Mouse (Mus musculus) embryo, embryonic 10 days (tissue): ENCODE results near the gene Snx13.

Source experiments
- DNase-seq: peaks from one replicate; pipeline ENCODE4 v3.0.0-alpha.2; 2015; ENCODE audit warnings: low spot score

Snx13 gene

DNA sequence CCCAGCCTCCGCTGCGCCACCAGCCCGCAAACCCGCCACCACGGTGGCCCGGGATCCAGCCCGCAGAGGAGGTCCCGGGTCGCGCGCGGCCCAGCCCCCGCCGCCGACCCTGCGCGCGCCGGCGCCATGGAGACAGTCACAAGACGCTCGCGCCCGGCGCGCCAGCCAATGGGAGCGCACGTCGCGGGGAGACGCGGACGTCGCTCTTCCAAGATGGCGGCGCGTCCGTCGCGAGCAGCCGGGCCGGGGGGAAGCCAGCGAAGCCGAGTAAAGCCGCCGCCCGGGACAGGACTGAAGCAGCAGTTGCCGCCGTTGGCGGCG is at the start of gene Snx13:
Gene Snx13, plus strand, starts transcription at position 188 of the 321 bp plus-strand sequence.
- DNase-seq, result peak; percentile 96

DNA sequence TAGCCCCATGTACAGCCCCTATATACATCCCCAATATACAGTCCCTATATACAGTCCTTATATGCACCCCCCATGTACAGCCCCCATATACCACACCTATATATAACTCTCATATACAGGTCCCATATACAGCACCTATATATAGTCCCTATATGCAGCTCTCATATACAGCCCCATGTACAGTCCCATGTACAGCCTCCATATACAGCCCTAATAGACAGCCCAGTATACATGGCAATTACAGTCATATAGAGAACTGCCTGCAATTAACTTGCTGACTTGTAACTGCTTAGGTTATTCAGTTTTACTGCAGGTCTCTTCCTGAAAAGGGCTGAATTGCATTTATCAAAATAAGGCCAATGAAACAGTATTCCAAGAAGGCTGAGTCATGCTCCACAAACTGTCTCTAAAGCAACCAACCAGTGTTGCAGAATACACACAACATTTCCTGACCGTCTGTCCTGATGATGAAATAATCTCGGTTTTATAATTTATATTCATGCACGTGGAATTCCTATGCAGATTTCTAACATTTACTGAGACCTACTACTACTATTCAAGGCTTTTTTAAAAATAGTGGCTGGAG is 49.3 kb upstream of the Snx13 start:
- DNase-seq, result no peak

DNA sequence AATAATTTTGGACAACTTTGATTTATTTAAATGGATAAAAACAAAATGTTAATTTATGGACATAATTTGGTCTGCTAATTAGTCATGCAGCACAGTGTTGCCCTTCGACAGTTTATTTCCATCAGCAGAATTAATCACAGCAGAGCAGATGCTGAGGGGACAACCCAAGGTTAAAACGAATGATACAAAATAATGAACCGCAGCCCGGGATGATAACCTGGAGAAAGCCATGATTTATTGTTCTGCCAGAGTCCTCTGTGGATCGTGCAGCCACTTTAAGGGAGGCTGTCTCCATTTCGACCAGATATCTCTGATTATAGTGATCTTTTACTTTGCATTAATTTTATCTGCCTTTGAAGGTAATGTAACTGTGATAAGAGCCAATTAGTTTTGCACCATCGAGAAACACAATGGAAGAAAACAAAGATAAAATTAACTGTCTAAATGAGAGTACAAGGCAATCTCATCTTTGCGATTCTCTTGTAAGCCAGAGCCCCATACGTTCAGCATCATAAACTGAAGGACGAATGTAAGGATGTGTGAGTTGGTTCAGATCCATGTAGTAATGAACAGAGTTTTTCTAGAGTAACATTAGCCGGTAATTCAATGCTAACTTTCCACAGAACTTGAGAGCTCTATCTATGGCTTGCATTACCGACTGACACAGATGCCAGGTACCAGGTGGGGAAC is 48.1 kb upstream of the Snx13 start:
- DNase-seq, result no peak

DNA sequence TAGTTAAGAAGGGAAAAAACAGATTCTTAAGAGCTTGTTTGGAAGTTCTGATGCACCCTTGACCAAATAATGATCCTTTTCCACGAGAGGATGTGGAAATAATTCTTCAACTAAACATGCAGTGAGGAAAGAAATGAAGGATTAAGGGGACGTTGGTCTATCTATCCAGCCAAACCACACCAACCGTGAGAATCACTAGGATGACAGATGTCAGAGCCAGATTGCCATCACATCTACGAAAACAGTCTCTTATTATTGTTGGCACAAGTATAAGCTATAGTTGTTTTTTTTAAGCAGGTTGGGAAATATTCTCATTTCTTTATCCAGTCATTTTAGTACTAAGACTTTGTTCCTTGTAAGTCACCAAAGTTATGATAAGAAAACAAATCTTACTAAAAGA is 46.7 kb upstream of the Snx13 start:
- DNase-seq, result no peak

DNA sequence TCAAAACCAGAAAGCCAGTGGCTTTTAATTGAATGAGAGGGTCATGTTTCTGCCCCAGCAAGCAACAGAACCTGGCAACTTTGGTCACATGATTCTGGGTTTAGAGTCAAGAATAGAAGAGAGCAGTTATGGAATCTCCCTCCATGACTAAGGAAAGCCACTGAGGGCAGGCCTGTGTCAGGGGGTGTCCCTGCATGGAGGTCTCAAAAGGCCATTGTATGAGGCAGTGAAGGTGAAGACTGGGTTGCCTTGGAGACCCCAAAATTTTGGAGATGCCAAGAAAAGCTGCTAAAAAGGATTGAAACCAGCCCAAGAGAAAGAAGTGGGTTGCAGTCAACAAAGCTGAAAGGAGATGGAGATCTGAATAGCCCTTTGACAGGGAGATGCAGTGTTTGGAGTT is 41.2 kb upstream of the Snx13 start:
- DNase-seq, result no peak

DNA sequence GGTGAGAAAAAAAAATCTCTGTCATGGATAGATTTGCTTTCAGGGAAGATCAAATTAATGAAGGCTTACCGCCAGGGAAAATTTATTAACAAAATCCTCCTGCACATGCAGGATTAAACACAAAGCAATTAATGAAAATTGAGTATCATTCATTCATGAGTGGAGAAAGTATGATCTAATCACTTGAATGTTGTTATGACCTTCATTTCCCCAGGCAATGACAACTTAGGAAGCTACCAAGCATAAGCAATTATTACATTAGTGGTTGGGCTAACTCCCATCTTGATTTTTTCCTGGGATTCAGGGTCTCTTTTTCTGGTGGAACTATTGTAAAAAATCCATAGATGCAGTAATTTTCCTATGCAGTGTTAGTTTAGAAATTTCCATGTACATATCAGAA is 39.1 kb upstream of the Snx13 start:
- DNase-seq, result no peak

DNA sequence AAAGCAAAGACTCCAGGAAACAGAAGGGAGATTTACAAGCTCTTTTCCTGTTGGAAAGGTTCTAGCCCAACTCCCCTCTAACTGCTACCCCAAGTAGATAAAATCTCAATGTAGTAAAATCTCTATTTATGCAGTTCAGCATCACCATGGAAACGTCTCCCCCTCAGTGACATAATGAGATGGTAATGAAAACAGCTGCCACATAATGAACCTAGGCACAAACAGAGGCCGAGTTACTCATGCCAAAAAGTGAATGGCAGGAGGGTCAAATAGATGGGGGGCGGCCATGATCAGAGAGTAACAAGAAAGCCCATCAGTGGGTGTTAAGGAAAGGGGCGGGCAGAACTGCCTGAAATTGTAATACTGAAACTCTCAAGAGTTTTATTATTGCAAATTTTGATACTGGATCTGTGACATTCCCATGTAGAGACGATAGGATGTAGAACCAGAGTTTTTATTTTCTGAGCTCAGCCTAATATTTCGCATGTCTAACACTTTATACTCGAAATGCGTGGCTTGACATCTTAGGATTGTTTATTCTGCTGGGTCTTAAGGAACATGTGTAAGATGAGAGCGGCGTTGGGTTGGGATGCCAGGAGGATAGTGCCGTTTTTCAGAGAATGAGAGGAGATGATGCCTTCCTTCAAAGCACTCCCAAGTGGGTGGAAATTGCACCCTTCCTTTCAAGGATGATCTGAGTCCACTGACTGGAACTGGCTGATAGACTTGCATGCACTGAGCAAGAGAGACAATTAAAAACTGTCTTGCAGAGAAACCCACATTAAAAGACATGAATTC is 38.4 kb upstream of the Snx13 start:
- DNase-seq, result peak; percentile 47

DNA sequence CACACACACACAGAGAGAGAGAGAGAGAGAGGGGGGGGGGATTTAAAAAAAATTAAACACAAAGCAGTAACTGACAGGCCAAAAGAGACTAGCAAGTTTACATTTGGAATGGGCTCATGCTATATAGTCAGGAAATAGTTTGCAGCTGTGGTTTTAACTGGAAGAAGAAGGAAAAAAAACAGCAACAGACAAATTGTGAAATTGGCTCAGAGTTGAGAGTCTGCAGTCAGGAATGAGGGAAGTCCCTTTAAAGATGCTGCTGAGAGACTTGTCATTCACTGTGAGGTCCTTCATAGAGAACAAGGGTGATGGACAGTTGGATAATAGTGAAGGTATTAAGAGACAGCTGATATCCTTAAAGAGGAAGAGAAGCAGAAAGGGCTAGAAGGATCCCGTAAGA is 35.5 kb upstream of the Snx13 start:
- DNase-seq, result no peak

DNA sequence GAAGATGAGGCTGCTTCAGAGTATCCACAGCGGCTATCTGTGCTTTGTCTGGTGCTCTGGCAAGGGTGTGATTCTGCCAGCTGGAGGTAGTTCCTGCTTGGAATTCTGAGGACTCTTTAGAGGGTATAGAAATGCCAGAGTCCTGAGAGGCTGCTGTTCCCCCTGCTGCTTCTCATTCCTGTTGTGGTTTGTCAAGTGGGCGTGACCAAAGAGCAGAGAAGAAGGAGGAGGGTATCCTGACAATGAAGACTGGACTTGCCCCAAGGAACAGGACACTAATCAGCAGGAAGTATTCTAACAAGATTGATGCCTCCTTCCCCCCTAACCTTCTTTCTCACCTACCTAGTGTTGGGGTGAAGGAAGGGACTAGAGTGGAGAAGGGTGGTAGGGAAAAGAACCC is 33.0 kb upstream of the Snx13 start:
- DNase-seq, result no peak

DNA sequence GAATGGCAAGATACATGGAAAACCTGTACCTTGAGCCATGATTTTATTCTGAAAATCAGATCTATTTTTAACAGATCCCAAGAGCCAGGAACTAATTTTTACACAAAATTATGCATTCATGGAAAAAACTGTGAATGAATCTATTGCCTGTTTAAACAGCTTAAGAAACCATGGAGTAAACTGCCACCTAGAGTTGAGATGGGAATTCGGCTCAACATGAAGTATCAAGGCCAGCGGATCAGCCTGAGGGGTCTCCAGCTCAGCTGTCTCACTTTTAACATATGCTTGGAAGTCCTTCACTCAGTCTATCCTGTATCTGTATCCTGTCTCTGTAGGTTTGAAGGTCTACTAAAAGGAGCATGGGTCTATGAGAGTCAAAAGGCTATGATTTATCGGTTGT is 30.9 kb upstream of the Snx13 start:
- peak; percentile 44 for DNase-seq

DNA sequence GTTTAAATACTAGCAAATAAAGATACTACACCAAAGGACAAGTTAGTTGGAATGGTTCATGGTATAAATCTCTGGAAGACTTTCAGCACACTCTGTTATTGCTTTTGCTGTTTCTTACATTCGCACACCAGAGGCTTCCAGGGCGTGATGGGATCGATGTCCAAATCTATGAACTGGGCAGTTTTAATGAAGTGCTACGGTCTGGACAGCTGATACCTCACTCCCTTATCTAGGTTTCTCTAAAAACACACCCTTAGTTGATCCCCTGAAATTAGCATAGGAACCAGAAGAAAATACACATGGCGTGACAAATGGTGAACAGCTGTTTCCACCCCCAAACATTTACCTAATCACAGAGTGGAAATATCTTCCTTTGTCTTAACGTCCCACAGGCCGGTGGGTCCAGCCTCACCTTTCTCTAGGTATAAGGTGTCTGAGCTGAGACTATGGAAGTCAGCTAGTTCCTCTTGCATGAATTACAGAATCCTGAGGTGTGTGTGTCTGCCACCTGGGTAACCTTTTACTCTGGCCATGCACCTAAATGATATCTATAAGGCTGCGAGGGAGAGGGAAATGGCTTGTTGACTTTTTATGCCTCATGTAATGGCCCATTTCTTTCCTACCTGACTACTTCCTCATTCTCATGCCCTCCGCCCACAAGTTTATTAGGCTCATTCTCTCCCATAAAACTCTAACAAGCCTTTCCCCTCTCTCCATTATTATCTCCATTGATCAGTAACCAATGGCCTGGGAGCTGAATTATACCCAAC is 30.3 kb upstream of the Snx13 start:
- DNase-seq, result no peak

DNA sequence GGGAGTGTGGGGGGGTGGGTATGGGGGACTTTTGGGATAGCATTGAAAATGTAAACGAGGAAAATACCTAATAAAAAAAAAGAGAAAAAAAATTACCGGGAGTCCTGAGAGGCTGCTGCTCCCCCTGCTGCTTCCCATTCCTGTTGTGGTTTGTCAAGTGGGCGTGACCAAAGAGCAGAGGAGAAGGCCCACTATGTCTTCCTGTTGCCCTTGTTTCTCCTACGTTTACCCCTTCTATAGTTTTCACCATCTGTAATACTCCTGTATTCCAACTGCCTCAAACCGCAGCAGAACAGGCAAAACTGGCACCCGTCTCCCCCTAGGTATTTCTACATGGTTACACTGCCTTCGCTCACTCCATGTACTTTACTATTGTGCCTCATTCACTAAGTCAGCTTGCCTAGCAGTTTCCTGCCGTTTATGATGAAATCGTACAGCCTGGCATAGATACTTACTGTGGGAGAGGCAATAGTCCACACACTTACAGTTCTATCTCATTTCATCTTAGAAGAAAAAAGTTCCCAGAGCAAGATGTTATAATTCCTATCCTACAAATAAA is 28.2 kb upstream of the Snx13 start:
- DNase-seq, result no peak

DNA sequence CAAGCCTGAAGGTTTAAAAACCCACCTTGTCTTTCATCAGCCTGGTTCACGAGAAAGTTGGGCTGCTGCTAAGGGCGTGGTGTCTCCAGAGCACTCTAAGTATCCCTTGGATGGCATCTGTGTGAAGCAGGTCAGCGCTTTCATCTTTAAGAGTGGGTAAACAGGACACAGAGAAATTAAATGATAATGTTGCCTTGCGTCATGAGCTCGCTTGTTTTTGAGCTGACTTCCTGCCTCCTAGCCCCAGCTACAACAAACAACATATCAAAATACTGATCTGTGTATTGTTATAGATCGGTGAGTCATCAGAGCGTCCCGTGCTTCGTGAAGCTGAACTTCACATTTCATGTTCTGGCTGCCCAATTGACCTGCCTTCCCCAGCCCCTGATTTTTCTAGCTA is 25.7 kb upstream of the Snx13 start:
- no peak for DNase-seq

DNA sequence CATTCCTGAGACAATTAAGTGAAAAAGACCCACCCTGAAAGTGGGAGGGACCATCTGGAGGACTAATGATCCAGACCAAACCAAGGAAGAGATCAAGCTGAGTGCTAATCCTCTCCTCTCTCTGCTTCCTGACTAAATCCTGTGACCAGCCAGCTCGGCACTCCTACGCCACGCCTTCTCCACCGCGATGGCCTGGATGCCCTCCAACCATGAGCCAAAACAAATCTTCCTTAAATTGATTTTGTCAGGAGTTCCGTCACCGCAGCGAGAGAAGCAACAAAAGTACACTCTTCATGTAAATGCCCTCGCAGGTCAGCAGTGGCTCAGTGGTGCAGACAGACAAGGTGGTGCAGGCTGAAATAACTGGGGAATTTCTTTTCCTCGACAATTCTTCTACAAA is 24.9 kb upstream of the Snx13 start:
- DNase-seq, result no peak

DNA sequence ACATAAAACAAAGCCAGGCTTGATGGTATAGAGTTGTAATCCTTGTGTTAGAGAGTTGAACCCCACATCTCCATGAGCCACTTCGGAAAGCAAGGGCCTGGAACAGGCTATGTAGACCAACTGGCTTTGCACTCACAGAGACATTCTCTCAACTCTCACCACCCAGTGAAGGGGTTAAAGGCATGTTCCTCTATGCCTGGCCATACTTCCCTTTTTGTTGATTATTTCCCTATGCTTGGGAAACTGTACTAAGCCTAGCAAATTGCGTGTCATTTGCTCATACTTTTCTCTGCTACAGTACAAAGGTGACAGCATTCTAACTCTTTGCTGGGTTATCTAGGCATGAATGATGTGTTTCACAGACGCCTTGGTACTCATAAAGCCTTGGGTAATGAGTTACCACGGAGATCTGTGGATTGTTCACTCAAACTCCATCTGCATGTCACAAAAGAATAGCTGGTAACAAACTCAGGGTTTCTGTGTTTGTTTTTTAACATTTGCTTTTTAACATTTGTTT is 21.0 kb upstream of the Snx13 start:
- DNase-seq, result no peak

DNA sequence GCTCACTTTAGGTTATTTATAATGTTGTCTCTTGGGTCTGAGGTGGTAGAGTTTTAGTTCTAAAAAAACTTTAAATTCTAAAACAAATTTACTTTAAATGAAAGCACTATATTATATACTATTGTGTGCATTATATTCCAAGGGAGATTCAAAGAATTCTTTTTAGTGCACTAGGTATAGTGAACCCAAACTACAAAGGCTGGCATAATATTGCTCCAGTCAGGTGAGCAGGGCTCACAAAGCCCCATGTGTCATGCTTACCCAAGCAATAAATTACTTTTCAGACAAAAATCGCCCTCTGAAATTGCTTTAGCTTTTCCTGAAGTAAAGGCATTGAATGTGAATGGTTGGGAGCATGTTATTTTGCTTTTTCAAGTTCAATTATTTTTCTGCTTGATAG is 19.5 kb upstream of the Snx13 start:
- DNase-seq, result no peak

DNA sequence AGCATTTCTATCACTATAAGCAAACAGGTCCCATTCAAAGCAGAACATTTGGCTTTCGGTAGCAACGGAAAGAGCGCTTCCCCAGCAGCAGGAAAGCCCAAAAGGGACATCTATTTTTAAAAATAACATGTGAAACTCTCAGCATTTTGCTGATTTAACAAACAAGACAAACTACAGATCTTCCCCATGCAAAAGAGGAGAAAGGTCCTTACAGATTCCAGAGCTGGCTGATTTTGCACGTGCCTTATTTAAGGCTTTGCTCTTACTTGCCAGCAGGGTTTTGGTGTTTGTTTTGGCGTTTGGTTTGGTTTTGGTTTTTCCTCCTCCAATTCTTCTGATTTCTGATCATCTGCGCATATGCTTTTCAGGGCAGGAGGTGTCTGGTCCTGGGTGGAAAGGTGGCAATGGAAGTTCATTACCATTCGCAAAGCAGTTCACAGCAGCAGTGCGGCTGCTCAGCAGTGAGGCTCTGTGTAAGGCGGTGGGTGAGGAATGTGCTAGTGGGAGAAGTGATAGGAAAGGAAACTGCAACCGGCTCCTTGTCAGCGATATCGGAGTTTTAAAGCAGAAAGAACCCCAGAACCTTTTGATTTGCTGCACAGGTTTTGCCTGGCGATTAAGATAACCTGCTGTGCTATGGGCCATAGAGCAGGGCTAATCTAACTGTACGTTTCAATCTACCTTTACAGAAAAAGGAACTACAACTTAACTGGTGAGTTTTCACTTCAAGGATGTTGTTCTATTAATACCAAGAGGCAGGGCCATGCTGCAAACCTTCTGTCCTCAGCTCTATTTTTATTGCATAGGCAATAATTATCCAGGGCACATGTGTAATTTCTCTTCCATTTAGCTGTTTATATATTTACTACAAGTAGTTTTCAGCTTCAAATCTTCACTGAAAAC is 8.1 kb upstream of the Snx13 start:
- no peak for DNase-seq

DNA sequence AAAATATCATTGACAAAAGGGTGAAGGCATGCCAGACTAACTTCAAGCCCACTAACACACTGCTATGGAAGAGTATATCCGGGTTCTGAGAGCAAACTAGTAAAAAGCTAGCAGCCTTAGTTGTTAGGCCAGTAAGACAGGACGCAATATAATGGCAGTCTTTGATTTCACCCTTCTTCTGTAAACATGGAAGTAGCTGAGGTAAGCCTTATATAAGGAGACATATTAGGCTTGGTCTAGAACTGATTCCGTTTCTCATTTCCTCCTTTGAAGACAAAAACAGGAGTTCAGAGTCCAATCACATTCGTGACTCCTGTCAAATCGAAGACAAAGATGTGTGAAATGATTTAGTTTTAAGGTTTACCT is 7.4 kb upstream of the Snx13 start:
- no peak for DNase-seq

DNA sequence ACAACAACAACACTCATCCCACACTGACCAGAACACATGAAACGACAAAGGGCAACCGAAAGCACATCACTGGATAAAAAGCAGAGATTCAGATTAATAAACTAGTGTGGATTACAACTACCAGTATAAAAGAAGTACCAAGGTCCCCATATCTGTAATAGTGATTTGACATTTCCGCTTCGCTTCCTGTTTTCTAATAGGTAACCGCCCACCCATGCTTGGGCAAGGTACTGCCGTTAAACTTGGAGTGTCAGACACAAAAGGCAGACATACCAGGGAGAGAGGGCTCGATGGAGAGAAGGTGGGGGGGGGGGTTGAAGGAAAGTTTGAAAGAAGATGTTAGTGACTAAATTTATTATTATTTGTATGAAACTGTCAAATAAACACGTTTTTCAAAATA is 5.0 kb upstream of the Snx13 start:
- DNase-seq, result no peak

DNA sequence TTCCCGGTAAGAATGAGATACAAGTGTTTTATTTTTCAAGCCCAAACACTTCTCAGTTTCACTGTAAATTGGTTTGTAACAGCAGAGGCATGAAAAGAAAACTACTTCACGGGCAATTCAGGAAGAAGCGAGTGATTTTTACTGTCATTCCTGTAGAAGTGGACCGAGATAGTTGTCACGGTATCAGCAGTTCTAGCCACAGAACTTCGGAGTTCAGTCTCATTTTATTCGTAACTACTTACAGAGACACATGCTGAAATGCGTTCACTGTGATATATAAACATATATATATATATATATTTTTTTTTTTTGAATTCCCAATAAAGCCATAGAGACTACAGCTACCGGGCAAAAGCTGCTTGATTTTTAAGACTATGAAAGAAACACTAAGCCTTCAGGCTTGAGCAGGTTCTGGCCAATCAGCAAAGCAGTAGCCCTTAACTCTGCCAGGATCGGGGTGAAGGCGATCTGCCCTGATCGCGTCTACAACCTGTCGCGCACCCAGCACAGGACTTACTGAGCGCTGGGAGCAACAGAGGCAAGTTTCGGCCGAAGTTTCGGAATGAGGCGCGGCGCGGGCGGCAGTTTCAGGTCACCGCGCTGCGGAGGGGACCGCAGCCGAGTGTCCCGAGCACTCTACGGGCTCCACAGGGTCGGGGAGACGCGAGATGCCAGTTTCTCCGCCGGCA is 532 bp upstream of the Snx13 start:
- peak; percentile 83 for DNase-seq
